Mouse (Mus musculus) forebrain, postnatal 0 days (tissue): ENCODE results near the gene Prrc2b. TPM values are rescaled to one million over a fixed set of nuclear protein-coding genes. Genes with fewer than 3 reads are reported as not detected.

Source experiments
- ATAC-seq: fragments of 200-750 bp; cut with Nextera tagmentation; 2 replicates; pipeline ENCODE4 v1.8.0; 2017; ENCODE audit warnings: mild to moderate bottlenecking, moderate library complexity
- DNase-seq: peaks from one replicate; pipeline ENCODE4 v3.0.0-alpha.2; 2015
- H3K27ac ChIP-seq: fragments of 300-500 bp; sonication (generic); 2 replicates; pipeline ENCODE4 v1.5.1; 2014; ENCODE audit warnings: low read depth, mild to moderate bottlenecking, antibody characterized with exemption, low read length, moderate library complexity, mixed read lengths
- H3K27me3 ChIP-seq: fragments of 300-500 bp; sonication (generic); 2 replicates; pipeline ENCODE4 v1.6.1; 2014; ENCODE audit warnings: mild to moderate bottlenecking, low read length, mixed read lengths; ENCODE audit not compliant: insufficient read depth
- H3K36me3 ChIP-seq: fragments of 300-500 bp; sonication (generic); 2 replicates; pipeline ENCODE4 v1.6.1; 2014; ENCODE audit warnings: mild to moderate bottlenecking, moderate library complexity; ENCODE audit not compliant: insufficient read depth
- H3K4me1 ChIP-seq: fragments of 300-500 bp; sonication (generic); 2 replicates; pipeline ENCODE4 v1.6.1; 2014; ENCODE audit warnings: antibody characterized with exemption; ENCODE audit not compliant: insufficient read depth
- H3K4me2 ChIP-seq: fragments of 300-500 bp; sonication (generic); 2 replicates; pipeline ENCODE4 v1.6.1; 2014; ENCODE audit warnings: low read depth, mild to moderate bottlenecking, moderate library complexity
- H3K4me3 ChIP-seq: fragments of 300-500 bp; sonication (generic); 2 replicates; pipeline ENCODE4 v1.5.1; 2014; ENCODE audit warnings: low read depth, low read length, mixed read lengths
- H3K9ac ChIP-seq: fragments of 300-500 bp; sonication (generic); 2 replicates; pipeline ENCODE4 v1.6.1; 2014; ENCODE audit warnings: mild to moderate bottlenecking
- H3K9me3 ChIP-seq: fragments of 300-500 bp; sonication (generic); 2 replicates; pipeline ENCODE4 v1.6.1; 2016; ENCODE audit warnings: low read length
- CTCF ChIP-seq: sonication (generic); IDR thresholded peaks from 2 replicates; pipeline ENCODE4 v1.5.1; 2016; ENCODE audit warnings: antibody characterized with exemption, control low read depth, low read depth
- WGBS: fragments of 180-500 bp; shearing (Covaris S2); extraction: QIAGEN DNeasy Blood & Tissue Kit; methylation state at CpG from one replicate; pipeline ENCODE4 v1.1.7; 2014; 5-methylcytosine and 5-hydroxymethylcytosine counted together
- polyA plus RNA-seq: library from polyadenylated mRNA; unstranded; fragments of >200 nt; fragmentation: Nextera tagmentation; extraction: Ambion mirVana; gene quantifications from 2 replicates; pipeline ENCODE4 v1.2.1, GENCODE M21; 2015
- total RNA-seq: library from RNA; depleted of rRNA; stranded (reverse); fragments of >200 nt; gene quantifications from 2 replicates; pipeline ENCODE4 v1.2.3, GENCODE M21; 2014

Gene Prrc2b
- total and polyA plus RNA-seq, 2 experiments from 2014 or later, result 60.4 to 131 TPM

- ATAC-seq, result peak; percentile 38; the same call in 1 of the 2 replicates
Observed at GRCm38 (mm10) chr2:32167034-32167770, 16.3 kb downstream of the Prrc2b start.

GRCm38 (mm10) chr2:32167819-32168218 lies 16.9 kb downstream of the Prrc2b start:
- no peak overlapping the region for H3K4me3 ChIP-seq
- WGBS, result 1% methylated on average over 7 of the region's 7 CpGs
- H3K27ac ChIP-seq, result peak overlapping the region; percentile 73
- H3K9ac ChIP-seq, result peak overlapping the region; percentile 33; the same call in 1 of the 2 replicates
- no peaks in the 10 kb centered on the region for H3K27me3 ChIP-seq
- H3K9me3 ChIP-seq, result no peaks in the 10 kb centered on the region
- peak; percentile 79 for ATAC-seq
- TF ChIP-seq CTCF, result peak; percentile 33; the same call in 1 of the 2 replicates
- H3K4me1 ChIP-seq, result peaks cover 38% of the 10 kb centered on the region
- H3K4me2 ChIP-seq, result peak overlapping the region; percentile 37
- no peaks in the 10 kb centered on the region for H3K36me3 ChIP-seq
- peak; percentile 71 for DNase-seq

More at GRCm38 (mm10) chr2:32167034-32167770, 16.3 kb downstream of the Prrc2b start:
- no peak for DNase-seq
- Histone ChIP-seq H3K27ac (peak overlapping the region; percentile 73), H3K27me3 (no peaks in the 10 kb centered on the region), H3K36me3 (no peaks in the 10 kb centered on the region), H3K4me1 (peaks cover 38% of the 10 kb centered on the region), H3K9me3 (no peaks in the 10 kb centered on the region), H3K4me2 (peak overlapping the region; percentile 37), H3K4me3 (no peak overlapping the region), H3K9ac (peak overlapping the region; percentile 33; the same call in 1 of the 2 replicates)
- WGBS, result 10% methylated on average over 16 of the region's 16 CpGs
- no peak for TF ChIP-seq CTCF

- Histone ChIP-seq H3K36me3 (no peaks in the 10 kb centered on the region), H3K9ac (no peak overlapping the region), H3K9me3 (no peaks in the 10 kb centered on the region), H3K4me1 (peaks cover 37% of the 10 kb centered on the region), H3K4me3 (no peak overlapping the region), H3K27me3 (no peaks in the 10 kb centered on the region), H3K4me2 (no peak overlapping the region), H3K27ac (no peak overlapping the region)
- WGBS, result 58% methylated on average over 5 of the region's 5 CpGs
- DNase-seq, result no peak
- ATAC-seq, result no peak
- TF ChIP-seq CTCF, result no peak
Observed at GRCm38 (mm10) chr2:32169292-32169691, 18.4 kb downstream of the Prrc2b start.

- DNase-seq (no peak), ATAC-seq (no peak)
- 60% methylated on average over 8 of the region's 8 CpGs for WGBS
- peaks cover 33% of the 10 kb centered on the region for H3K4me1 ChIP-seq
- H3K36me3 ChIP-seq, result no peaks in the 10 kb centered on the region
- H3K9ac ChIP-seq, result peak overlapping the region; percentile 14; the same call in 1 of the 2 replicates
- H3K9me3 ChIP-seq, result no peaks in the 10 kb centered on the region
- H3K27me3 ChIP-seq, result no peaks in the 10 kb centered on the region
- no peak overlapping the region for H3K4me2 ChIP-seq
- TF ChIP-seq CTCF, result no peak
- H3K4me3 ChIP-seq, result no peak overlapping the region
- H3K27ac ChIP-seq, result no peak overlapping the region
Observed at GRCm38 (mm10) chr2:32170010-32170409, 19.1 kb downstream of the Prrc2b start.

GRCm38 (mm10) chr2:32171658-32172433 lies 21.0 kb downstream of the Prrc2b start:
- TF ChIP-seq CTCF, result no peak
- ATAC-seq, result no peak
- no peaks in the 10 kb centered on the region for H3K9me3 ChIP-seq
- H3K4me1 ChIP-seq, result peaks cover 28% of the 10 kb centered on the region
- WGBS, result 70% methylated on average over 14 of the region's 14 CpGs
- H3K27me3 ChIP-seq, result no peaks in the 10 kb centered on the region
- H3K4me3 ChIP-seq, result no peak overlapping the region
- H3K27ac ChIP-seq, result no peak overlapping the region
- DNase-seq, result no peak
- H3K4me2 ChIP-seq, result no peak overlapping the region
- H3K36me3 ChIP-seq, result no peaks in the 10 kb centered on the region
- H3K9ac ChIP-seq, result no peak overlapping the region

- Histone ChIP-seq H3K27ac (peak overlapping the region; percentile 84), H3K9me3 (no peaks in the 10 kb centered on the region), H3K27me3 (no peaks in the 10 kb centered on the region), H3K4me3 (no peak overlapping the region), H3K9ac (0 out of 2 replicates have a peak overlapping the region, but pooled peaks have one; percentile 31), H3K4me2 (no peak overlapping the region), H3K36me3 (no peaks in the 10 kb centered on the region), H3K4me1 (peaks cover 16% of the 10 kb centered on the region)
- 5% methylated on average over 13 of the region's 13 CpGs for WGBS
- ATAC-seq, result peak; percentile 67
- peak; percentile 33 for DNase-seq
- TF ChIP-seq CTCF, result no peak
Observed at GRCm38 (mm10) chr2:32174170-32174741, 23.4 kb downstream of the Prrc2b start.

GRCm38 (mm10) chr2:32175051-32175466 lies 24.2 kb downstream of the Prrc2b start:
- Histone ChIP-seq H3K9ac (no peak overlapping the region), H3K36me3 (no peaks in the 10 kb centered on the region), H3K4me2 (no peak overlapping the region), H3K9me3 (no peaks in the 10 kb centered on the region), H3K4me3 (no peak overlapping the region), H3K27ac (peak overlapping the region; percentile 84), H3K27me3 (no peaks in the 10 kb centered on the region), H3K4me1 (peaks cover 12% of the 10 kb centered on the region)
- ATAC-seq, result peak; percentile 50
- no peak for TF ChIP-seq CTCF
- 19% methylated on average over 7 of the region's 7 CpGs for WGBS
- peak; percentile 48 for DNase-seq
